Mouse (Mus musculus): ENCODE measurements around the gene Fam120b. TPM values are rescaled to one million over a fixed set of nuclear protein-coding genes. Genes with fewer than 3 reads are reported as not detected.

Gene Fam120b
- total RNA-seq, 2 experiments from 2014 or later, result 19.2 to 23.6 TPM

- no peak for DNase-seq (ENCODE audit: low spot score in 2 of 2)
These were observed 16.1 kb upstream of the Fam120b start for GRCm38 (mm10) chr17:15379741-15380526.

- DNase-seq (ENCODE audit: low spot score in 2 of 2), result no peak
These were observed 15.4 kb upstream of the Fam120b start for GRCm38 (mm10) chr17:15380641-15381051.

DNA sequence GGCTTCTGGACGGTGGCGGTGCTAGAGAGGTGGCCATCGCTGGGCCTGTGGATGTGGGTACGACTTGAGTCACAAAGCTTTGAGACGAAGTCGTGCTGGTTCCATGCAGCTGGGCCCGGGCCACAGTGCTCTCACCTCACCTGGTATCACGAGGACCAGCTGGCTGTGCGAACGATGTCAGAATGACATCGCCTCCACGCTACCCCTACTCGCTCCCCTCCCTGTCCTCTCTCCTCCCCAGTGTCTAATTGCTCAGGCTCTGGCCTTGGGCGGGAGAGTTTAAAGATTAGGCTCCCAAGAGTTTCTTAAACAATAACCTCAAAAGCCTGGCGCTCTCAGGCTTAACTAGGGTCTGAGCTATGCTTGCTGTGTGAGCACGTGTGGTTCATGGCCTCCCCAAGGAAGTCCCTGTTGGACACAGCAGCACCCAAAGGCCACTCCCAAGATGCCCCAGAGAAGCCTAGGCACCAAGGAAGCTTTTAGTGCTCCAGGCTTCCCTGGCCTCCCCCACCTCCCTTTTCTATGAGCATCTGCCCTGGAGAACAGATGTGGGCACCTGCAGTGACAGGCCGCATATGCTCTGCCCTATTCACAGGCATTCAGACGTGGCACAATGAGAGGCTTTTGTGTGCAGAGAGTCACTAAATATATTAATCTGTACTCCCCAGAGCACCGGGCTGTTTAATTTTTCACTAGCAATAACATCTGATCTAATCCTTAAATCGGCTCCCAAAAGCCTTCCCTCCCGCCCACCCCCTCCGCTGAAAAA lies 14.7 kb upstream of the Fam120b start:
- DNase-seq (ENCODE audit: low spot score in 2 of 2), result no peak

- no peak for DNase-seq (ENCODE audit: low spot score in 2 of 2)
These were observed 13.9 kb upstream of the Fam120b start for GRCm38 (mm10) chr17:15381869-15382660.

GRCm38 (mm10) chr17:15383360-15383759 lies 12.6 kb upstream of the Fam120b start:
- DNase-seq (ENCODE audit: low spot score in 2 of 2), result no peak

GRCm38 (mm10) chr17:15388892-15389291 lies 7.1 kb upstream of the Fam120b start:
- no peak for DNase-seq (ENCODE audit: low spot score in 2 of 2)

DNA sequence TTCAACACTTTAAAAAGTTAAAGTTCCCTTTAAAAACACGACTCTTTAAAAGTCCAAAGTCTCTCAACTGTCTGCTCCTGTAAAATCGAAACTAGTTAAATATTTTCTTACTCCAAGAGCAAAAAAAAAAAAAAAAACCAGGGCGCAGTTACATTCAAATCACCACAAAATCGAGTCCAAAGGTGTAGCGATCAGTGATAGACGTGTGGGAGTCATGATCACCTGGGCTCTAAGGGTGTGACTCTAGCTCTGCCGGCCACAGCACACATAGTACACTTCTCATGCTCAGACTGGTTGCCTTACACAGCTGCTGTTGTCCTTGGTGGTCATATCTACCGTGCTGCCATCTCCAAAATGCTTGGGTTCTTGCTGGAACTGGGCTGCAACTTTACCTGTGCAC lies 6.6 kb upstream of the Fam120b start:
- no peak for DNase-seq (ENCODE audit: low spot score in 2 of 2)

- DNase-seq (ENCODE audit: low spot score in 2 of 2), result no peak
These were observed 5.7 kb downstream of the Fam120b start for GRCm38 (mm10) chr17:15401716-15402115.

DNA sequence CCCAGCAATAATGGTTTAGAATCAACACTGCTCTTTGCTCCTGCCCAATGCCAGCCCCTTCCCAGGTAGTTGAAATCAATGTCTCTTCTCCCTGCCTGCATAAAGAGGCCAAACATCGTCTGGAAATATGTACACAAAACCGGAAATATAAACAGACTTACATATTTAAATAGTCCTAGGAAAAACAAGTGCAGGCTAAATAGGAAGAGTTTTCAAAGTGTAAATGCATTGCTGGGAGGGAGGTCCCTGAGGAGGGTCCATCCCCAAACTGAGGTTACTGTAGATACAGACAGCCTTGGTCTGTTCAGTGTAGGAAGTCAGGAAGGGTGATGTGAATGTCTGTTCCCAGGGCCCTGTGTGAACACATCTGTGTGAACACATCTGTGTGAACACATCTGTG lies 10.6 kb downstream of the Fam120b start:
- no peak for DNase-seq (ENCODE audit: low spot score in 2 of 2)

DNA sequence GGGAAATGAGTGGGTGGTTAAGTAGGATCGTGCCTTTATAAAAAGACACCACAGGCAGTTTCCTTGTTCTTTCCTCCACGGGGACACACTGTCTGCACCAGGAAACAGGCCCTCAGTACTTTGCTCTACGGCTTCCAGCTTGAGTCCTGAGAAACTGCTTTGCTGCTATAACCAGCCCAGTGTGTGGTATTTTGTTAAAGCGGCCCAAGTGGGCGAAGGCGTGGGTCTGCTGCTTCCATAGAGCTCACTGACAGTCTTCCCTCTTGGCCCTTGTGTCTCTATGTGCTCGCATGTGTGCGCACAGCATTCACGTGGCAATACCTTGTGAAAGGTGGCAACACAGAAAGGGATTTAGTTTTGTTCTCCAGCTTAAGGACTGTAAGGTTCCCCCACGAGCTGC lies 13.3 kb downstream of the Fam120b start:
- no peak for DNase-seq (ENCODE audit: low spot score in 2 of 2)

GRCm38 (mm10) chr17:15410861-15411260 lies 14.9 kb downstream of the Fam120b start:
- DNase-seq (ENCODE audit: low spot score in 2 of 2), result no peak

DNA sequence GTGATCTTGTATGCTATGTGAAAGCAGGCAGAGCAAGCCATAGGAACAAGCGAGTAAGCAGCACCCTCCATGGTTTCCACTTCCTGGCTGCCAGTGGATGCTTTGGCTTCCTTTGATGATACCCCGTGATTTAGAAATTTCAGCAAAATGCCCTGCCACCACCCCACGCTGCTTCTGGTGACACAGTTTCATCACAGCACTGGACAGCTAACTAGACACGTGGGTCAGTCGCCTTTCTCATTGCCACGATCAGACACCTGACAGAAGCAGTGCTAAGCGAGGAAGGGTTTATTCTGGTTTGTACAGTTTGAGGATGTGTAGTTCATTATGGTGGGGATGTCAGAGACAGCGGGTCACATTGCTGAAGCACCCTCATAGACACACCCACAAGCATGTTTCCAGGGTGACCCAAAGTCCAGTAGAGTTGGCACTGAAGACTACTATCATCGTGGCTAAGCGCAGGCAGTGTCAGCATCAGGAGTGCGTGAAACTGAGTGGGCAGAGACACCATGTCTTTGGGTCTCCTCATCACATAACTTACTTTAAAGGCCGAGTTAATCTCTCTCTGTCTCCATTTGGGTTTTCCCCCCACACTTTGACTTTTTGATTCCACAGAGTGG lies 20.7 kb downstream of the Fam120b start:
- DNase-seq (ENCODE audit: low spot score in 2 of 2), result no peak

- no peak for DNase-seq (ENCODE audit: low spot score in 2 of 2)
These were observed 23.5 kb downstream of the Fam120b start for GRCm38 (mm10) chr17:15419534-15419933.

DNA sequence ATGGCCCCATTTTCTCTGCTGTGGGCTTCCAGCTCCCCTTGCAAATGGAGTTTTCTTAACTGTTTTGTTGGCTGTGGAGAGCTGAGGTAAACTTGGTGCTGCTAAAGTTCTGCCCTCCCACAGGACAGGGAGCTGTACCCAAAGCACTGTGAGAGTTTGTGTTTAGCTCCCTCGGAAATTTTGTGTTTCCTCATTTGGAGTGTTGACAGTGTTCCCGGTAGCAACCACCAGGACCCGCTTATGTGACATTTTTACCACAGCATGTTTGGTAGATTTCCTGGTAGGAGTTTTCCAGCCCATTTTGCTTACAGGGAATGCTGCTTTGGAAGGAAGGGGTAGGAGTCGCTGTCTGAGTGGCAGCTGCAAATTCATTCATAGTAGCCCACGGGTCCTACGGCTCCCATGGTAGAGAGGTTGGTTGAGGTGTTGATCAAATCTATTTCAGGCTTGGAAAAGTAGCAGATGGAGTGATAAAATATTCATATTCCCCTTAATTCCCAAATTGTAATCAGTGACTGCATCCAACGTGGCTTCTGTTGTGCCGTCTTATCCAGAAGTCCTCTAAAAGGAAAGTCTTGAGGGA lies 24.1 kb downstream of the Fam120b start:
- no peak for DNase-seq (ENCODE audit: low spot score in 2 of 2)

GRCm38 (mm10) chr17:15421446-15421845 lies 25.4 kb downstream of the Fam120b start:
- DNase-seq (ENCODE audit: low spot score in 2 of 2), result no peak

- no peak for DNase-seq (ENCODE audit: low spot score in 2 of 2)
These were observed 26.7 kb downstream of the Fam120b start for GRCm38 (mm10) chr17:15422666-15423065.

- no peak for DNase-seq (ENCODE audit: low spot score in 2 of 2)
These were observed 27.2 kb downstream of the Fam120b start for GRCm38 (mm10) chr17:15423080-15423765.

DNA sequence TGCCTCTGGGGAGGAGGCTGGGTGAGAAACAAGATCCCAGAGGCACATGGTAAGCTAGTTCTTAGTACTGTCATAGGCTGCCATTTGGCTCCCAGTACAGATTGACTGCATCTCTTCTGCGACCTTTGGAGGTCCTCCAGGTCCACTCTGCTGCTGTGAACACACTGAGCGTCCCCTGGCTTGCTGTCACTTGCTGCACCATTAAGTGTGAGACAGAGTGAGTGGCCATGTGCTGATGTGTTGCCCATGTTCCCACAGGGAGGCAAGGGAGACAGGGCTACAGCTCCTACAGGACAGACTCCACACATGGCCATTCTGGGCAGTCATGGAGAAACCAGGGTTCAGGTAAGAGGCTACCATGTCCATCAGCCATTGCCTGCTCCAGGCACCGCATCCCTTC lies 29.9 kb downstream of the Fam120b start:
- no peak for DNase-seq (ENCODE audit: low spot score in 2 of 2)

GRCm38 (mm10) chr17:15429451-15429850 lies 33.4 kb downstream of the Fam120b start:
- no peak for DNase-seq (ENCODE audit: low spot score in 2 of 2)

- DNase-seq (ENCODE audit: low spot score in 2 of 2), result no peak
These were observed 33.9 kb downstream of the Fam120b start for GRCm38 (mm10) chr17:15429937-15430336.

Measured in adrenal gland, postnatal 4 days (tissue).